Mouse (Mus musculus): ENCODE measurements around the gene Trim30a.
"Not testable (repeated sequence)": the region's sequence is repeated elsewhere in the genome, so short reads cannot be mapped to it uniquely, and the experiment has no call there.

Gene Trim30a

DNA sequence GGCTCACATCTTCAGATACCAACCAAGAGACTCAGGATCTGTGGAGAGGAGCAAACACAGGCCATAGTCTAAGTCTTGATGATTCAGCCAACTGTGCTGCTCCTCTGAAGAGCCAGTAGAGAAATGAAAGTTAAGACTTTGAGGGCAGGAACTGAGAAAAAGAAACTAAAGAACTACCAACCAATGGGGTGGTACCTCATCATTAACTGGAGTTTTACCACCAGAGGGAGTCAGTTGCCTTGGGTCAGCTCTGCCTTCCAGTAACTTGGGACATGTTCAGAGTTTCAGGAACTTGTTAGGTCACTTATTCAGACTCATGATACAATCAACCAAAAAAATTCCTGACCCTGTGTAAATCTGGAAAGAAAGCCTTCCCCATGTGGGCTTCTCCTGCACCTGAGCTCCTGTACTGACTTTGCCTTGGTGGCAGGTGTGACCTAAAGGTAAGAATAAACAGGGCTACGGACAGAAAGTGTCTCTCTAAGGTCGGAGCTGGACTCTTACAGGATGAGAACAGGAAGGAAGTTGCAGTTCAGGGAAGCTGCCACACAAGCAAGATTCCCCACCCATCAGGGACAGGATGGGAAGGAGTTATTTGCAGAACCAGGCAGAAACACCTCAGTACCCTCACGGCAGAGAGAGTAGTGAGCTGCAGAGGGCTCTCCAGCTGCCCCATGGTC, at the start of gene Trim30a:
Gene Trim30a (minus strand): TSS at position 129 of the 680 bp plus-strand sequence.
- DNase-seq (ENCODE audit: low spot score in 2 of 2) = no peak

GRCm38 (mm10) chr7:104507421-104508065, 42.5 kb upstream of the Trim30a start, which contains the start of gene Trim30d:
Gene Trim30d, minus strand, starts transcription at chr7:104507849.
- DNase-seq (ENCODE audit: low spot score in 2 of 2) = not testable (repeated sequence)

GRCm38 (mm10) chr7:104501589-104502371, 36.8 kb upstream of the Trim30a start:
- peak in 1 of 2 experiments; percentile 0 for DNase-seq (ENCODE audit: low spot score in 2 of 2)

GRCm38 (mm10) chr7:104501186-104501585, 36.2 kb upstream of the Trim30a start:
- not testable (repeated sequence) for DNase-seq (ENCODE audit: low spot score in 2 of 2)

DNA sequence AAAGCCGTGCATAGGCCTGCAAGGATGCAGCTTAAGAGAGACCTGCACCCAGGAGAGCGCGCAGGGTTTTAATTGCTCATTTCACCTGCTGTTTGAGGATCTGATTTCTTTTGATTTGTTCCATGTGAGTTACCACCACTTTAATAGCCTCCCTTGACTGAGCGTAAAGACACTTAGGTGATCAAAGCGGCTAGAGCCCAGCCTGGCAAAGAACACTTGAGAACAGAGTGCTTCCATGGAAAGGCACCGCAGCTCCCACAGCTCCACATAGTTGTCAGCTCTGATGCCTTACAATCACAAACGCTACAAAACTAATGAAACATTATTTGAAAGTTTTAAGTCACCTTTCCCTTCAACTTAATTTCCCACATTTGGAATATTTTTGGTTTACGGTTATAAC, 34.5 kb upstream of the Trim30a start:
- not testable (repeated sequence) for DNase-seq (ENCODE audit: low spot score in 2 of 2)

DNA sequence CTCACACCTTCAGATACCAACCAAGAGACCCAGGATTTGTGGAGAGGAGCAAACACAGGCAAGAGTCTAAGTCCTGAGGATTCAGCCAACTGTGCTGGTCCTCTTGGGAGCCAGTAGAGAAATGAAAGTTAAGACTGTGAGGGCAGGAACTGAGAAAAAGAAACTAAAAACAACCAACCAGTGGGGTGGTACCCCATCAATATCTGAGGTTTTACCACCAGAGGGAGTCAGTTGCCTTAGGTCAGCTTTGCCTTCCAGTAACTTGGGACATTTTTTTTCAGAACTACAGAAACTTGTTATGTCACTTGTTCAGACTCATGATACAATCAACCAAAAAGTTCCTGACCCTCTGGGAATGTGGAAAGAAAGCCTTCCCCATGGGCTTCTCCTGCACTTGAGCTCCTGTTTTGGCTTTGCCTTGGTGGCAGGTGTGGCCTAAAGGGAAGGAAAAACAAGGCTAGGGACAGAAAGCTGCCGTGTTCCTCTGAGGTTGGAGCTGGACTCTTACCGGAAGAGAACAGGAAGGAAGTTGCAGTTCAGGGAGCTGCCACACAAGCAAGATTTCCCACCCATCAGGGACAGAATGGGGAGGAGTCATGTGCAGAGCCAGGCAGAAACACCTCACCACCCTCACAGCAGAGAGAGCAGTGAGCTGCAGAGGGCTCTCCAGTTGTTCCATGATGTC, 18.9 kb downstream of the Trim30a start:
- no peak for DNase-seq (ENCODE audit: low spot score in 2 of 2)

- DNase-seq (ENCODE audit: low spot score in 2 of 2) = no peak
Observed at GRCm38 (mm10) chr7:104404460-104404950, 60.5 kb downstream of the Trim30a start.

DNA sequence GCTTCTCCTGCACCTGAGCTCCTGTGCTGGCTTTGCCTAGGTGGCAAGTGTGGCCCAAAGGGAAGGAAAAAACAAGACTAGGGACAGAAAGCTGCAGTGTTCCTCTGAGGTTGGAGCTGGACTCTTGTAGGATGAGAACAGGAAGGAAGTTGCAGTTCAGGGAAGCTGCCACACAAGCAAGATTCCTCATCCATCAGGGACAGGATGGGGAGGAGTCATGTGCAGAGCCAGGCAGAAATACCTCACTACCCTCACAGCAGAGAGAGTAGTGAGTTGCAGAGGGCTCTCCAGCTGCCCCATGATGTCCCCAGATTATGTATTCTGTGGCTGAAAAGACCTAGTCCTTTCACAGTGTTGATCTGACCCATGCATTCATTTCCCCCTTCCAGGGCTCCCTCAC, 63.9 kb downstream of the Trim30a start:
- no peak for DNase-seq (ENCODE audit: low spot score in 2 of 2)

DNA sequence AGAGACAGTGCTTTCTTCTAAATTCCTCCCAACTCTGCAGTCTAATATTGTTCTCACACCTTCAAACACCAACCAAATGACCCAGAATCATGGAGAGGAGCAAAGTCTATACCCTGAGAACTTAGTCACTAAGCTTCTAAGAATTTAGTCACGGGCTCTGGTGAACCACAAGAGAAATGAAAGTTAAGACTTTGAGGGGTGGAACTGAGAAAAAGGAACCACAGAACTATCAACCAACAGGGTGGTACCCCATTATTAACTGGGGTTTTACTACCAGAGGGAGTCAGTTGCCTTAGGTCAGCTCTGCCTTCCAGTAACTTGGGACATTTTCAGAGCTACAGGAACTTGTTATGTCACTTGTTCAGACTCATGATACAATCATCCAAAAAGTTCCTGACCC, 64.3 kb downstream of the Trim30a start, which contains the start of gene Trim30c:
Gene Trim30c (minus strand): TSS at position 140 of the 400 bp plus-strand sequence.
- no peak for DNase-seq (ENCODE audit: low spot score in 2 of 2)

- no peak for DNase-seq (ENCODE audit: low spot score in 2 of 2)
Observed at GRCm38 (mm10) chr7:104398492-104398891, 66.5 kb downstream of the Trim30a start.

DNA sequence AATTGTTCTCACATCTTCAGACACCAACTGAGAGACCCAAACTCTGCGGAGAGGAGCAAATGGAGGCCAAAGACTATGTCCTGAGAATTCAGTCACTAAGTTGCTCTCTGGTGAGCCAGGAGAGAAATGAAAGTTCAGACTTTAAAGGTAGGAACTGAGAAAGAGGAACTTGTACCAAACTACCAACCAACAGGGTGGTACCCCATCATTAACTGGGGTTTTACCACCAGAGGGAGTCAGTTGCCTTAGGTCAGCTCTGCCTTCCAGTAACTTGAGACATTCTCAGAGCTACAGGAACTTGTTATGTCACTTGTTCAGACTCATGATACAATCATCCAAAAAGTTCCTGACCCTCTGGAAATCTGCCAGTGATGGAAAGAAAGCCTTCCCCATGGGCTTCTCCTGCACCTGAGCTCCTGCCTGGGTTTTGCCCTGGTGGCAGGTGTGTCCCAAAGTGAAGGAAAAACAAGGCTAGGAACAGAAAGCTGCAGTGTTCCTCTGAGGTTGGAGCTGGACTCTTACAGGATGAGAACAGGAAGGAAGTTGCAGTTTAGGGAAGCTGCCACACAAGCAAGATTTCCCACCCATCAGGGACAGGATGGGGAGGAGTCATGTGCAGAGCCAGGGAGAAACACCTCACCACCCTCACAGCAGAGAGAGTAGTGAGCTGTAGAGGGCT, 95.1 kb downstream of the Trim30a start, which contains the start of gene Trim30b:
Gene Trim30b (minus strand): TSS at position 149 of the 679 bp plus-strand sequence.
- no peak for DNase-seq (ENCODE audit: low spot score in 2 of 2)

GRCm38 (mm10) chr7:104366339-104366738, 98.7 kb downstream of the Trim30a start:
- DNase-seq (ENCODE audit: low spot score in 2 of 2) = no peak
